Mouse (Mus musculus): ENCODE data around the gene Lman2. TPM values are rescaled to one million over a fixed set of nuclear protein-coding genes. Genes with fewer than 3 reads are reported as not detected.

The Lman2 gene
- total RNA-seq, 2 experiments from 2014 or later: 105 to 114 TPM

DNA sequence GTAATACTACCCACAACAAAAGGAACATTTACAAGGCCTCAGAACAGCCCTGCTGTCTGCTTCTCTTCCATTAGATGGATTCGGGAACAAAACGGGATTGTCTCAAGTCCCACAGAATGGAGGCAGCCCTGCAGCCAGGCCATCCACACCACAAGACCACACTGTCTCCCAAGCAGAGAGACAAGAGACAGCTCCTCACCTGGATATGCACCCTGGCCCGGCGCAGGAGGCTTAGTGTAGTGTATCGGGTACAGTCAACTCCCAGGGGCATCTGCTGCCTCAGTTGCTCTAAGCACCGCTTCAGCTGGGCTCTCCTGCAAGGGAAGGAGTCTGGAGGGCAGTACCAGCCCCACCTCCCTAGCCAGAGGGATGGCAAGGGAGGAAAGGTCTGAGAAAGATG is 34.4 kb downstream of the Lman2 start:
- DNase-seq (ENCODE audit: low spot score in 2 of 2): no peak

DNA sequence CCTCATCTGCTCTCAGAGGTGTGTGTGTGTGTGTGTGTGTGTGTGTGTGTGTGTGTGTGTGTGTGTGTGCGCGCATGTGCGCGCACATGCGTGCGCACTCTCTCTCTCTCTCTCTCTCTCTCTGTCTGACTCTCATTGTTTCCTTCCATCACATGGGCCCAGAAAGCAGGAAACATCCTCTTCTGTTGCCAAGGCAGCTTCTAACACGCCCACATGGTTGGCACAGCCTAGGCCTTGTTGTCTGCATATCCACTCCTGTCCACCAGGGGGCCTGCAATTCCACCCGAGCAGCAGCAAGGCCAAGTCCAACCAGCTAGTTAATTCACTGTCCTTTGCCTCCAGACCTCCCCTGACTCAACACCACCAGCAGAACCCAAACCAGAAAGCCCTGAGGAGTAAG is 35.0 kb downstream of the Lman2 start:
- peak; percentile 62 to 79 for DNase-seq (ENCODE audit: low spot score in 2 of 2)

DNA sequence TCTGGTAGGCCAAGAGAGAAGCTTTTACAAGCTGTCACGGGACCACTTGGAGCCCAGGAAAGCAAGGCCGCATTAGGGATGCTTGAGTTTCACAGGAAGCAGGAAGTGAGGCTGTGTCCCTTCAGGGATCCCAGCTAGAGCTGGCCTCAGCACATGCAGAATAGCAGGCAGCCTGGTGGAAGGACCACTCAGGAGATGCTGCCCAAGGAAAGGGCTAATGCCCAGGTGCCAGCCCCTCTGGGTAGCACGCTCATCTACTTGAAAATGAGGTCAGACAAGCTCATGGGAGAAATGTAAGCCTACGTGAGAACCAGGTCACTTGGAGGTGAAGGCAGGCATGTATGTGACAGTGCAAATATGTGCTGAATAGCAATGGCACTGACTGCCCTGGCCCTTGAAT is 35.4 kb downstream of the Lman2 start:
- DNase-seq (ENCODE audit: low spot score in 2 of 2): no peak

DNA sequence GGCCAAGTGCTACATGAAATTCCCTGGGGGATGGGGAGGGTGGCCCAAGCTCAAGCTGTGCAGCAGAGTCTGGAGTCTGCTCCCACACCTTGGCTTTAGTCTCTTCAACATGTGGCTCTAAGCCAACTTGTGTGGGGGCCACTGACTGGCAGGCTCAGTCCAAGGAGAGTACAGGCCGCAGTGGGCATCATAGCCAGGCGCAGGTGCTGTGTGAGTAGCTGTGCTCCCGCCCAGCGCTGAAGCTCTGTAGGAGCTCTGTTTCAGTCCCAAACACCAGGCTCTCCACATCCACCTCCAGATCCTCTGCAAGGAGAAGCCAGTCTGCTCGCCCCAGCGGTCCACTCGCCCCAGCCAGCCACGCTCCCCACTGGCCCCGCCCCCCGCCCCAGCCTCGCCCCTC is 37.0 kb downstream of the Lman2 start:
- no peak for DNase-seq (ENCODE audit: low spot score in 2 of 2)

DNA sequence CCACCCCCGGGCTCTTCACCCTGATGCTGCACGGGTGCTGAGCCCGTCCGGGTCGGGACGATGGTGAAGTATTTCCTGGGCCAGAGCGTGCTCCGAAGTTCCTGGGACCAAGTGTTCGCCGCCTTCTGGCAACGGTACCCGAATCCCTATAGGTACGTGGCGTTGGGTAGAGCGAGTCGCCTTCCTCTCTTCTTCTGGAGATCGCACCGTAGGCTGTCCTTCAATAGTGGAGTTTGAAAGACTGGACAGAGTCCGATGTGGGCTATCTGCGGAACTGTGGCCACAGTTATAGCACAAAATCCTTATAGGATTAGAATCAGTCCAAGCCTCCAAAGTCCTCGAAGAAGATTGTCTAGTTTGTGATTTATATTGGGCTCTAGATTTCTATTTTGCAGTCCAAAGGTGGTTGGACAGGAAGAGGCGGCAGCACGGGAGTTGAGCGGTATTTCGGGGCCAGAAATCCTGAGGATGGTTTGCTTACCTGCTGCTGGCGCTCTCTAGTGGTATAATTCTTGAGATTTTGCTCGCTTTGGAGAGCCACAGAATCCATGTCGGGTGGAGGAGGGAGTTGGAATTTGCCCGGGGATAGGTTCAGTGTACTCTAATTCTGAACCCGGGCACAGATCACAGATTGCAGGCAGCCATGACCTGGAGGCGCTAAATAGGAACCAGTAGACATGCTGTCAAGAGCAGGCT is 40.3 kb downstream of the Lman2 start:
- no peak for DNase-seq (ENCODE audit: low spot score in 2 of 2)

DNA sequence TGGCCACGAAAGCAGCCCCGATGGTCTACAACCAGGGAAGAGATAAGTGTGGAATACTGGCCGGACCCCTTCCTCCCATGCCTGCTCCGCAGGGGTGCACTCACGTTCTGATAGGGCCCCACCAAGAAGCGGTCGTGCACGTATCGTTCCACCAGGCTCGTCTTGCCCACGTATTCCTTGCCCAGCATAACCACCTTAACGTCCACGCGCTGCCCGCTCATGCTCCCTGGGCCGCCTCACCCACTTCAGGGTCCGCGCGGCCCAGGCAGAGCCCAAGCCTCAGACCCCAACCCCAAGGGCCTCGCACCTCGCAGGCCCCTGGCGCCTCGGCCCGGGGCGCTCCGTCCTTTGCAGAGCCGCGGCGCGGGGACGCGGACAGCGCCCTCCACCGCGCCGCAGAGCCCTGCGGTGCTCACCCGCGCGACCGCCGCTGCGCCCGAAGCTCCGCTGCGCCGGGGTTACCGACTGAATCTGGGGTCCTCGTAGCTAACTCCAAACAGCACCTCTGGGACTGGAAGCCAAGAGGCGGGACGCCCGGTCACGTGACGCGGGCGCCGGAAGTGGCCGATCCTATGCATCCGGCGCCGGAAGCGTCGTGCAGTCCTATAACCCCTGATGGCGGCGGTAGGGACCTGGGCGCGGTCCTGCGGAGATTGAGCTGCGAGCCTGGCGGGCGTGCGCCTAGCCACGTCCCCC is 41.0 kb downstream of the Lman2 start, which contains the start of gene Rab24:
TSS of gene Rab24 (minus strand) at position 513 of the 696 bp plus-strand sequence.
- peak; percentile 74 to 82 for DNase-seq (ENCODE audit: low spot score in 2 of 2)

DNA sequence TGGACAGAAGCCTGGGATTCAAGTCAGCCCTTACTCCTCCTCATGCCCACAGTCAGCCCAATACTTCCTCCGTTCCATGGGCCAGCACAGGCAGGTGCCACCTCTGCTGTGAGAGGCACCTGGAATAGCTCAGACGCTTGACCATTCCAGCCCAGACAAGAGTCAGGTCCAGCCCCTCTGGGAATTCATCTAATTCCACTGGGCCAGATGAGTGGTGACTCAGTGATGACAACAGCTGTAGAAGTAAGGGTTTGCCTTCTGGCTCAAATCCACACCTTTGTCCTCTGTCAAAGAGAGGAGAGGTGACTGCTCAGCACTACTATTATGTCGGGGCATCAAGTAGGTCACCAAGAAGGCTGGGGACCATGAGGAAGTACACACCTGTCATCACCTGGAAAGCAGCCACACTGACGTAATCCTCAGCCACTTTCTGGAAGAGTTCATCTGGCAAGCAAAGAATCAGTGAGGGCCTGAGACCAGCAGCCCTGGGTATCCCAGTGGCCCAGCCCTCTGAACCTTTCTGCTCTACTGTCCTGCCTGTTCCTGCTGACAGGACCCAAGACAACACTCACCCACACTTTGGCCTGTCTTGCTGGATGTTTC is 42.6 kb downstream of the Lman2 start, which contains the start of gene Prelid1:
TSS of gene Prelid1 (plus strand) at position 570 of the 603 bp plus-strand sequence.
- no peak for DNase-seq (ENCODE audit: low spot score in 2 of 2)

DNA sequence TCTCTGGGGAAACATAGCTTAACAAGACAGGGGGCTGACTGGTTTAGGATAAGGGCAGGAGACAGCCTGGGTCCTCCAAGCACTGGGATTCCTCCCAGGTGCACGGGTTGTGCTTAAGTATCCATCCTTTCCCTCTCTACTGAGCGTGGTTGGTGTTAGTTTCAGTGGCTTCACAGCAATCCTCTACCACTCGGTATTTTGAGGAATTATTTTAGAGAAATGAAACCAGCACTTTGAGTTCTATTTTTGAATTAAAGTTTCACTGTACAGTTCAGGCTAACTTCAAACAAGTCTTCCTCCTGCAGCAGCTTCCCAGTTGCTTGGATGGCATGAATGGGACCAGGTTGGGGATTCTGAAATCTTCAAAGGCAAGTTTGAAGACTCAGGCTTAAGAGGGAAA is 44.2 kb downstream of the Lman2 start:
- no peak for DNase-seq (ENCODE audit: low spot score in 2 of 2)

DNA sequence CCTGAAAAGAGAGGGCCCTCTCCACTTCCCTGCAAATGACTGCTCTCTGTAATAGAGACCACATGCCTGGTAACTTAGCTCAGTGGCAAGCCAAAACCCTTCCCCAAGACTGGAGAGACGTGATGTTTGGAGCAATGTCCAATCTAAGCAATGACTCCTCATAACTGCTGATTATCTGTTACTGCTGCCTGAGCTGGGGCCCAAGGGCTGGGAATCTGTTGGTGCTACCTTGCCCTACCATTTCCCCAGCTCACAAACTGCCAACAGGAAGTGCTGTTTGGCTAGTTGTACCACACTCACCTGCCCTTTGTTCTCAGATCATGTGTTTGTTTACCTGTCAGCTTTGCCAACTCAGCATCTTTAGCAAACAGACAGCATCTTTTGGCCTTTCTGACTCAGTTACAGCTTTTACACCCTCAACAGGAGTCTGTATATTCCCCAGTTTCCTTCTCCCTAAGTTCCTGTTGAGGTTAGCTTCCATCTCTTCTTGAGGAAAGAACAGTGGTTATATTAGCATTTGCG is 47.6 kb downstream of the Lman2 start:
- DNase-seq (ENCODE audit: low spot score in 2 of 2): no peak

DNA sequence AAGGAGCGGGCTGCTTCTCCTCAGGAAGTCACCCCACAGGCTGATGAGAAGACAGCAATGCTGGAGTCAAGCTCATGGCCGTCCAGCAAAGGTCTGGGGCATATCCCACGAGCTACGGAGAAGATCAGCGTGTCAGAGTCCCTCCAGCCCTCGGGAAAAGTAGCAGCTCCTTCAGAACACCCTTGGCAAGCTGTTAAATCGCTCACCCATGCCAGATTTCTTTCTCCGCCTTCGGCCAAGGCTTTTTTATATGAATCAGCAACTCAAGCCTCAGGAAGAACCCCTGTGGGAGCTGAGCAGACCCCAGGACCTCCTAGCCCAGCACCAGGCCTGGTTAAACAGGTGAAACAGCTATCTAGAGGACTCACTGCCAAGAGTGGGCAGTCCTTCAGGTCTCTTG is 49.5 kb downstream of the Lman2 start:
- DNase-seq (ENCODE audit: low spot score in 2 of 2): no peak

DNA sequence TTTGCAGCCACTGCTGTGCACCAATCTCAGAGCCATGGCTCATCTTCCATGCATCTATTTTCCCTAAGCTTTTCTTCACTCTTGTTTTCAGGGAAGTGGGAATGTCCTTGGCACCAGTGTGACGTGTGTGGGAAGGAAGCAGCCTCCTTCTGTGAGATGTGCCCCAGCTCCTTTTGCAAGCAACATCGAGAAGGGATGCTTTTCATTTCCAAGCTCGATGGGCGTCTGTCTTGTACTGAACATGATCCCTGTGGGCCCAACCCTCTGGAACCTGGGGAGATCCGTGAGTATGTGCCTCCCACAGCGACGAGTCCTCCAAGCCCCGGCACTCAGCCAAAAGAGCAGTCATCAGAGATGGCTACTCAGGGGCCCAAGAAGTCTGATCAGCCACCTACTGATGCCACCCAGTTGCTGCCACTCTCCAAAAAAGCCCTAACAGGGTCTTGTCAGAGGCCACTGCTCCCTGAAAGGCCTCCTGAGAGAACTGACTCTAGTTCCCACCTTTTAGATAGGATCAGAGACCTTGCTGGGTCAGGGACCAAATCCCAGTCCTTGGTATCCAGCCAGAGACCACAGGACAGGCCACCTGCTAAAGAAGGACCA is 50.5 kb downstream of the Lman2 start:
- DNase-seq (ENCODE audit: low spot score in 2 of 2): no peak

DNA sequence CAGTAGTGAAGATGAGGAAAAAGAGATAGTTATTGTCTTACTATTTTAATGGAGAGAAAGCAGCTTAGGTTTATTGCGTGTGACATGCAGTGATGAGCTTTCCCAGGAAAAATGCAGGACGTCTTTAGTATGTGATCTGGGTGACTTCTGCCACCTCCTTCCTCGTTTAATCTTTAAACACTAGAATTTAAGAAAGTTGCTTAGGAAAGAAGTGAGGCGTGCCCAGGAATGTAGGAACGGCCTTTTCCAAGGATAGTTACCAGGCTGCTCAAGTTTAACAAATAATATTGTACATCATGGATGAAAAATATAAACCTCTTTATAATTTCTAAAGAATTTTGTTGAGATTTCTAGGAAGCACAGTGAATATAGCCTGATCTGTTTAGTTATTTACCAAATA is 61.7 kb downstream of the Lman2 start:
- DNase-seq (ENCODE audit: low spot score in 2 of 2): no peak

DNA sequence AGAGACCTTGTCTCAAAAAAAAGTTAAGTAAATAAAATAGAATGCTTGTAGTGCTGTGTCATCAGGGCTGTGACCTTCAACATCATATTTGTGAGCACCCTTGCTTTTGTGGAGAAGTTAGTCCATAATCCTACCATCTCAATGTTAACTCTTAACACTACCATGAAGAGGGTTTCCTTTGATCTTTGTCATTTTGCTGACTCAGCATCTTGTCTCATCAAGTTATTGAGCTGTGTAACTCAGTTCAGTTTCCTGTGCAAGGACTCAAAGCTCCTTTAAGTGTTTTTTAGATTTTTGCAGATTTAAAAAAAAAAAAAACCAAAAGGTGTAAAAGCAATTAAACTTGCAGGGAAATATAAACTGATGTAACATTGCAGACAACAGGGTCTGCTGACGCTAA is 65.8 kb downstream of the Lman2 start:
- DNase-seq (ENCODE audit: low spot score in 2 of 2): no peak

Other genes starting within 250 kb of the Lman2 start
- not detected for gene Gm17617, start 229.2 kb downstream of the Lman2 start, total RNA-seq (2021)
- gene Fgfr4, start 210.1 kb downstream of the Lman2 start, total RNA-seq (2021): 10 to 100 TPM; 35.8 to 39.6 TPM
- 100 to 1,000 TPM; 168 to 172 TPM for gene Nsd1, start 153.0 kb downstream of the Lman2 start, total RNA-seq (2021)
- gene Prelid1, start 42.3 kb downstream of the Lman2 start, total RNA-seq (2021): 100 to 1,000 TPM; 190 to 193 TPM
- gene Rab24, start 40.8 kb downstream of the Lman2 start, total RNA-seq (2021): 10 to 100 TPM; 79.8 to 86.9 TPM
- gene Mxd3, start 33.0 kb downstream of the Lman2 start, total RNA-seq (2021): 10 to 100 TPM; 16.2 to 18.0 TPM
- 1 to 10 TPM; 1.0 to 1.1 TPM for gene Rgs14, start 6.9 kb upstream of the Lman2 start, total RNA-seq (2021)
- gene Slc34a1, start 35.4 kb upstream of the Lman2 start, total RNA-seq (2021): 100 to 1,000 TPM in 1 of 2 experiments, 1 to 10 TPM in 1; 3.5 to 132 TPM
- not detected for gene Pfn3, start 52.4 kb upstream of the Lman2 start, total RNA-seq (2021)
- 10 to 100 TPM in 1 of 2 experiments, 1 to 10 TPM in 1; 1.3 to 36.6 TPM for gene F12, start 64.0 kb upstream of the Lman2 start, total RNA-seq (2021)
- 10 to 100 TPM; 54.3 to 56.7 TPM for gene Grk6, start 82.3 kb upstream of the Lman2 start, total RNA-seq (2021)
- 1 to 10 TPM; 6.4 to 8.0 TPM for gene Prr7, start 101.5 kb upstream of the Lman2 start, total RNA-seq (2021)
- gene Dbn1, start 125.3 kb upstream of the Lman2 start, total RNA-seq (2021): 10 to 100 TPM; 56.4 to 75.6 TPM
- 10 to 100 TPM; 44.5 to 47.1 TPM for gene Pdlim7, start 150.9 kb upstream of the Lman2 start, total RNA-seq (2021)
- 1 to 10 TPM; 2.6 to 4.7 TPM for gene Dok3, start 166.5 kb upstream of the Lman2 start, total RNA-seq (2021)
- gene Ddx41, start 173.9 kb upstream of the Lman2 start, total RNA-seq (2021): 10 to 100 TPM; 54.0 to 57.4 TPM
- gene Fam193b, start 208.3 kb upstream of the Lman2 start, total RNA-seq (2021): 10 to 100 TPM; 61.6 to 76.7 TPM
- gene Tmed9, start 210.9 kb upstream of the Lman2 start, total RNA-seq (2021): 100 to 1,000 TPM; 167 to 169 TPM
- 10 to 100 TPM; 16.5 to 18.8 TPM for gene B4galt7, start 237.1 kb upstream of the Lman2 start, total RNA-seq (2021)

Data from adrenal gland, postnatal 4 days (tissue).